Mouse (Mus musculus): ENCODE results near the gene Creb3l1. TPM values are rescaled to one million over a fixed set of nuclear protein-coding genes. Genes with fewer than 3 reads are reported as not detected.

Gene Creb3l1
- total and polyA plus RNA-seq, 2 experiments from 2014 or later, result 3.5 TPM

DNA sequence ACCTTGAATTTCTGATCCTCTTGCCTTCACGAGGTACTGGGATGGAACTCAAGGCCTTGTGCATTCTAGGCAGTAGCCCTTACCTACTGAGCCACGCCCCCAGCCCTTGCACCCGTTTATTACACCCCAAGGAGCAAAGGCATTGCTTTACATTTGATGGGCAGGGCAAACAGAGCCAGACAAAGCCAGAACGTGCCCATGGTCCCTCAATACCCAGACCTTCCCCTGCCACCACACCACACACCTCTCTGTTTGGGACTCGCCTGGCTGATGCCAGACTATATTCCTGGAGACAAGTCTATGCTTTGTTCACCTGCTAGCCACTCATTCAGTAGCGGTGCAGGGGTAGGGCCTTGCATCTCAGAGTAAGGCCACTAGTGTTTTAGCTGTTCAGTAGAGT, 17.8 kb downstream of the Creb3l1 start:
- Histone ChIP-seq H3K9ac (replicated peaks; ENCODE audit: low read length) (0 out of 2 replicates have a peak overlapping the region, but pooled peaks have one; percentile 55), H3K36me3 (ENCODE audit: insufficient read depth, low read length) (no peaks in the 10 kb centered on the region), H3K4me3 (ENCODE audit: low read length) (no peak overlapping the region; the same call in 1 of the 2 replicates), H3K4me2 (ENCODE audit: low read depth, low read length) (peak overlapping the region; percentile 72), H3K27me3 (ENCODE audit: insufficient read depth, low read length) (no peaks in the 10 kb centered on the region; the same call in 1 of the 2 replicates), H3K27ac (peak overlapping the region; percentile 94; the same call in 1 of the 2 replicates), H3K9me3 (ENCODE audit: low read length) (no peaks in the 10 kb centered on the region), H3K4me1 (ENCODE audit: insufficient read depth, low read length) (peaks cover 5% of the 10 kb centered on the region; the same call in 1 of the 2 replicates)
- TF ChIP-seq CTCF (IDR thresholded peaks at IDR 0.05; ENCODE audit: low read depth), result no peak
- WGBS, result 53% methylated on average over 6 of the region's 6 CpGs
- no peak for ATAC-seq
- DNase-seq (ENCODE audit: low spot score), result no peak

GRCm38 (mm10) chr2:92004617-92005016, 19.7 kb downstream of the Creb3l1 start:
- H3K4me1 ChIP-seq (ENCODE audit: insufficient read depth, low read length), result peaks cover 5% of the 10 kb centered on the region; the same call in 1 of the 2 replicates
- no peak for TF ChIP-seq CTCF (IDR thresholded peaks at IDR 0.05; ENCODE audit: low read depth)
- no peaks in the 10 kb centered on the region for H3K9me3 ChIP-seq (ENCODE audit: low read length)
- H3K36me3 ChIP-seq (ENCODE audit: insufficient read depth, low read length), result no peaks in the 10 kb centered on the region
- no peak overlapping the region for H3K4me2 ChIP-seq (ENCODE audit: low read depth, low read length)
- no peak overlapping the region for H3K27ac ChIP-seq
- DNase-seq (ENCODE audit: low spot score), result no peak
- no peaks in the 10 kb centered on the region for H3K27me3 ChIP-seq (ENCODE audit: insufficient read depth, low read length)
- no peak overlapping the region for H3K9ac ChIP-seq (replicated peaks; ENCODE audit: low read length)
- ATAC-seq, result no peak
- H3K4me3 ChIP-seq (ENCODE audit: low read length), result no peak overlapping the region
- 84% methylated on average over 7 of the region's 7 CpGs for WGBS

- ATAC-seq (peak; percentile 61), DNase-seq (ENCODE audit: low spot score) (peak; percentile 39)
- WGBS, result 62% methylated on average over 16 of the region's 16 CpGs
- no peaks in the 10 kb centered on the region for H3K4me1 ChIP-seq (ENCODE audit: insufficient read depth, low read length)
- H3K36me3 ChIP-seq (ENCODE audit: insufficient read depth, low read length), result no peaks in the 10 kb centered on the region
- no peaks in the 10 kb centered on the region for H3K27me3 ChIP-seq (ENCODE audit: insufficient read depth, low read length)
- H3K4me3 ChIP-seq (ENCODE audit: low read length), result no peak overlapping the region
- H3K9me3 ChIP-seq (ENCODE audit: low read length), result no peaks in the 10 kb centered on the region
- no peak overlapping the region for H3K9ac ChIP-seq (replicated peaks; ENCODE audit: low read length)
- no peak overlapping the region for H3K27ac ChIP-seq
- TF ChIP-seq CTCF (IDR thresholded peaks at IDR 0.05; ENCODE audit: low read depth), result no peak
- no peak overlapping the region for H3K4me2 ChIP-seq (ENCODE audit: low read depth, low read length)
Measured at GRCm38 (mm10) chr2:91997905-91998608, 26.2 kb downstream of the Creb3l1 start.

GRCm38 (mm10) chr2:91996006-91996405, 28.3 kb downstream of the Creb3l1 start:
- H3K4me3 ChIP-seq (ENCODE audit: low read length), result no peak overlapping the region
- ATAC-seq (no peak), DNase-seq (ENCODE audit: low spot score) (no peak)
- no peaks in the 10 kb centered on the region for H3K4me1 ChIP-seq (ENCODE audit: insufficient read depth, low read length)
- no peaks in the 10 kb centered on the region for H3K9me3 ChIP-seq (ENCODE audit: low read length)
- 88% methylated on average over 5 of the region's 5 CpGs for WGBS
- no peak overlapping the region for H3K9ac ChIP-seq (replicated peaks; ENCODE audit: low read length)
- H3K36me3 ChIP-seq (ENCODE audit: insufficient read depth, low read length), result no peaks in the 10 kb centered on the region
- TF ChIP-seq CTCF (IDR thresholded peaks at IDR 0.05; ENCODE audit: low read depth), result no peak
- no peak overlapping the region for H3K27ac ChIP-seq
- H3K4me2 ChIP-seq (ENCODE audit: low read depth, low read length), result no peak overlapping the region
- no peaks in the 10 kb centered on the region for H3K27me3 ChIP-seq (ENCODE audit: insufficient read depth, low read length)

GRCm38 (mm10) chr2:91993409-91993808, 30.9 kb downstream of the Creb3l1 start:
- no peaks in the 10 kb centered on the region for H3K4me1 ChIP-seq (ENCODE audit: insufficient read depth, low read length)
- H3K9me3 ChIP-seq (ENCODE audit: low read length), result no peaks in the 10 kb centered on the region
- no peak overlapping the region for H3K27ac ChIP-seq
- H3K4me3 ChIP-seq (ENCODE audit: low read length), result no peak overlapping the region
- ATAC-seq (peak; percentile 71), DNase-seq (ENCODE audit: low spot score) (no peak)
- TF ChIP-seq CTCF (IDR thresholded peaks at IDR 0.05; ENCODE audit: low read depth), result no peak
- no peak overlapping the region for H3K9ac ChIP-seq (replicated peaks; ENCODE audit: low read length)
- H3K4me2 ChIP-seq (ENCODE audit: low read depth, low read length), result no peak overlapping the region
- 36% methylated on average over 3 of the region's 3 CpGs for WGBS
- no peaks in the 10 kb centered on the region for H3K27me3 ChIP-seq (ENCODE audit: insufficient read depth, low read length)
- H3K36me3 ChIP-seq (ENCODE audit: insufficient read depth, low read length), result no peaks in the 10 kb centered on the region

DNA sequence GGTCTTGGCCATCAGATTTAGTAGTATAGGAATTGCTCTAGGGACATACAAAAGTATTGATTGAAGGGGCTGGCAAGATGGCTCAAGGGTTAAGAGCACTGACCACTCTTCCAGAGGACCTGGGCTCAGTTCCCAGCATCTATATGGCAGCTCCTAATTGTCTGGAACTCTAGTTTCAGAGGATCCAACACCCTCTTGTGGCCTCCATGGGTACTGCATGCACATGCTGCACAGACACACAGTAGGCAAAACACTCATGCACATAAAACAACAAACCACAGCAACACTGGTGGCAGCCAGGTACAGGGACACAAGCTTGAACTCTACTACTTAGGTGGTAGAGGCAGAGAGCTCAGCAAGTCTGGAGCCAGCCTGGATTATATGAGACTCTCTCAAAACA, 34.6 kb downstream of the Creb3l1 start:
- no peak overlapping the region for H3K4me2 ChIP-seq (ENCODE audit: low read depth, low read length)
- no peaks in the 10 kb centered on the region for H3K9me3 ChIP-seq (ENCODE audit: low read length)
- ATAC-seq (no peak), DNase-seq (ENCODE audit: low spot score) (no peak)
- peak; percentile 54 for TF ChIP-seq CTCF (IDR thresholded peaks at IDR 0.05; ENCODE audit: low read depth)
- no peak overlapping the region for H3K4me3 ChIP-seq (ENCODE audit: low read length)
- no peaks in the 10 kb centered on the region for H3K27me3 ChIP-seq (ENCODE audit: insufficient read depth, low read length)
- no peaks in the 10 kb centered on the region for H3K36me3 ChIP-seq (ENCODE audit: insufficient read depth, low read length)
- H3K27ac ChIP-seq, result no peak overlapping the region
- no peak overlapping the region for H3K9ac ChIP-seq (replicated peaks; ENCODE audit: low read length)
- no peaks in the 10 kb centered on the region for H3K4me1 ChIP-seq (ENCODE audit: insufficient read depth, low read length)

DNA sequence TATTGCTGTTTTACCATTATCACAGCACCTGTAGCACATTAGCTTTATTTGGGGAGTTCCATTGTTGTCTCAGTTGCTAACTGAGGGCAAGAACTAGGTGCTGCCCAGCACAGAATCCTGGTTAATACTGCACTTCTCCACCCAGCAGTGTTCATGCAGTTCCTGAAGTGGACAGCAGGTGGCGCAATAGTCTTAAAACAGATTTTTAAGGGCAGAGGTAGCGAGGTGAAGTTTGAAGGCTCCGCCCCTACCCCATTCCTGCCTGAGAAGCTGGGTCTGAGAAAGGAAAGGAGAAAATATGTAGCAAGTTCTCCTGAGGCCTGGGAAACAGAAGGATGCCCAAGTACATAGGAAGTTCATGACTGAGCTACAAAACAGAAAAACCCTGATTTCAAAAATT, 36.8 kb downstream of the Creb3l1 start:
- no peak overlapping the region for H3K4me2 ChIP-seq (ENCODE audit: low read depth, low read length)
- H3K27me3 ChIP-seq (ENCODE audit: insufficient read depth, low read length), result no peaks in the 10 kb centered on the region
- H3K9ac ChIP-seq (replicated peaks; ENCODE audit: low read length), result no peak overlapping the region
- H3K36me3 ChIP-seq (ENCODE audit: insufficient read depth, low read length), result no peaks in the 10 kb centered on the region
- WGBS, result 3% methylated on average over 3 of the region's 3 CpGs
- peaks cover 4% of the 10 kb centered on the region; the same call in 1 of the 2 replicates for H3K4me1 ChIP-seq (ENCODE audit: insufficient read depth, low read length)
- no peaks in the 10 kb centered on the region for H3K9me3 ChIP-seq (ENCODE audit: low read length)
- DNase-seq (ENCODE audit: low spot score) (peak; percentile 91), ATAC-seq (peak; percentile 44)
- H3K4me3 ChIP-seq (ENCODE audit: low read length), result no peak overlapping the region
- TF ChIP-seq CTCF (IDR thresholded peaks at IDR 0.05; ENCODE audit: low read depth), result peak; percentile 94
- no peak overlapping the region for H3K27ac ChIP-seq
